Mouse (Mus musculus): ENCODE data around the gene Gm49416.
"Not testable (repeated sequence)": the region's sequence is repeated elsewhere in the genome, so short reads cannot be mapped to it uniquely, and the experiment has no call there.

Gm49416 gene

DNA sequence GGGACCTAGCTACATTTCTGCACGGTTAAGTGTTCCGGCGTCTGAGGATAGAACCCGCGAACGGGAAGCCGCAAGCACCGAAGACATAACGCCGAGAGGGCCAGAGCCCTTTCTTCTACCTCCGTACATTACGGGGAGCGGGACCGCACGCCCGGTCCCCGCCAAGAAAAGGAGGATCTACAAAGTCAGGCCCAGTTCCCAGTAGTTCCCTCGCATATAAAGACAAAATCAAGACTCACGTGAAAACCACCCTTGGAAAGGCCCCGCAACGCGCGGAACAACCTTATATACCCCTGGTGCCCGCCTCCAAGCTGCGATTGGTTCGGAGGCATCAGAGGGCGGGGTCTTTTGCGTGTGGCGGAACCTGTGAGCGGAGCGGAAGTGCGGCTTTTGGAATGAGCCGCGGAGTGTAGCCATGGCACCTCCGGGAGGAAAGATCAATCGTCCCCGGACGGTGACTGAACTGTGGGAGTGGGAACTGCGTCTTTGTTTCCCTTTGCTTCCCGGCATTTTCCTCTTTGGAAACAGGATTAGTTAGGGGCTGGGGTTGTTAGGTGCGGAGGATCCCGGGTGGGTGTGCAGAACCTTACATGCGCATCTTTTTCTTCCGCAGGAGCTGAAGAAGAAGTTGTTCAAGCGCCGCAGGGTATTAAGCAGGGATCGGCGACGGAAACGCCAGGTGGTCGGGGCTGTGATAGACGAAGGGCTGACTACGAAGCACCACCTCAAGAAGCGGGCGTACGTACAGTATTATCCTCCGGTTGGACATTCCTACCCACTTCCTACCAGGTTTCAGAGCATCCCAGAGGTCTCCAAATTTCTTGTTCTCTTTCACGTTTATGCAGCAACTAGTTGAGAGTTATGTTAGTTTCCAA, at the start of gene Gm49416, which contains the start of gene 1810009A15Rik:
TSS of gene Gm49416 (plus strand) at position 416 of the 875 bp plus-strand sequence.
TSS of gene 1810009A15Rik (plus strand) at position 343 of the 875 bp plus-strand sequence.
- DNase-seq, result peak; percentile 92

DNA sequence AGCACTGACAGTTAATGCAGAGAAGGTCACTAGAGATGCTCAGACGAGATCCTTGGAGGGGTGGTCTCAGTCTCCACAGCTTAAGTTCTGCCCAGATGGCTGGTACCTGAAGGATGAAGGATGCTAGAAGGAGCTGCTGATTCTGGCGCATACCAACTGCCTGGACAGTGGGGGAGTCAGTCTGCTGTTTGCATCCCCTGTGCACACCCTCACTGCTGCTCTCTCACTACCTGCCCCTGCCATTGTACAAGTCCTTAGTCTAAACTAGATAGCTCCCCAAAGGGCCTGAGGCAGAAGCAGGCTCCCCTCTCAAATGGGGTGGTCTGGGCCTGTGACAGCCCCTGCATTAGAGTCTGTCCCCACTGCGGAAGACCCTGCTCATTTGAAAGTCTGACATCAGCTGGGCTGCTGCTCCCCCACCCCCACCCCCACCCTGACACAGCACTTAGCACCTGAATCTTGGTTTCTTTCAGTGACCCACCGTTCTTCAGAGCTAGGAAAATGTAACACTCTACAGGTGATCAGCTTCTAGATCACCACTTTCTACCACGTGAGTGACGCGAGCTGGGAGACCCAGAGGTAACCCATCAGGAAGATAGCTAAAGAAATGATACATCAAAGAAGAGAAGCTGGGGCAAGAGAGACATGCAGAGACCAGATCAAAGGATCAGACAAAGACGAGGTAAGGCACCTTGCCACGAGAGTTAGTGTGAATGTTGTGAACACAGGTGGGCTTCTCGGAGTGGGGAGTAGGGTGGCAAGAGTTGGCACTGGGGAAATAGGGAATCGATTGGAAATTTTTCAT, 49.4 kb upstream of the Gm49416 start, which contains the start of gene Gng3:
TSS of gene Gng3 (minus strand) at position 92 of the 805 bp plus-strand sequence.
- peak; percentile 95 for DNase-seq

DNA sequence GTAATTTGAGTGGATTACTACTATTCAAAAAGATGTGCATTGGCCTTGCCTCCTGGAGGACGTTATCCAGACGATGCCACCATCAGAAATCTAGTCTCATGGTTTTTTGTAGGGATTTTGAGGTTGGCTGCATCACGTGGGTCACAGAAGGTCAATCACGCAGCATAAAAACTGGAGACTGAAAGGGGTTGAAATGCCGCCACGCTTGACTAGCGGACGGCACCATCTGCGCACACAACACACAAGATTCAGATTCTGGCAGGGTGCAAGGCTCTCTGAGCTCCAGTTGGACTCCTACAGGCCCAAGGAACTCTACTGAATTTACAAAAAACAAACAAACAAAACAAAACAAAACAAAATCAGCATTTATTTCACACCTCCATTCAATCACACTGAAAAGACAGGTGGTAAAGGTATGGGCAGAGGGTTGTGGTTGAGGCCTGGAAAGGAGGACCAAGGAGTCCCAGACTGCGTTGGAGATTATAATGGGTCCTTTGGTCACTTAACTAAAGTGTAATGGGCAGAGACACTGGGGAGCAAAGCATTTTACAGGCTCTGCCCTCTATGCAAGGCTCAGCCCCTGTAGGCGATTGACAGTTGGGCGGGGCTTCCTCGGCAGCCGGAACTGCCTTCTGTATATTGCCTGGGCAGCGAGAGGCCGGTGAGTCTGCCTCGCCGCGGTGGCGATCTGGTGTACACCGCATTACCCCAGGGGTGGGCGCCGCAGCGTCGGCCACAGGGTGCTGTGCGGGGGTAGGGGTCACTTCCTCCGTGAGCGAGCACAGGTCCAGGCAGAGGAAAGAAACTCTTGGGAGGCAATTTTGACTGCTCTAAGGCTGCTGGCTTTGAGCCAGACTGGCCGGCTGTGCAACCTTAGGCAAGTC, 48.6 kb upstream of the Gm49416 start:
- DNase-seq, result peak; percentile 88

DNA sequence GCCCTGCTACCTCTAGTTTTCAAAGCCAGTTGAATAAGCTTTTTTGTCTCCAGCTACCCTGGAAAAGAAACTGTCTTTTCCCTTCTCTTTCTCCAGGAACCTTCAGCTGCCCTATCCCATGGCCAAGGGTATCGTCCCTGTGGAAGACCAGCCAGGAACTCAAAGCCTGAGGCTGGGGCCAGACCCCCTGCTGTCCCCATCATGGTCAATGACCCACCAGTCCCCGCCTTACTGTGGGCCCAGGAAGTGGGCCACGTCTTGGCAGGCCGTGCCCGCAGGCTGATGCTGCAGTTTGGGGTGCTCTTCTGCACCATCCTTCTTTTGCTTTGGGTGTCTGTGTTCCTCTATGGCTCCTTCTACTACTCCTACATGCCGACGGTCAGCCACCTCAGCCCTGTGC, 47.7 kb upstream of the Gm49416 start:
- DNase-seq, result peak; percentile 66

DNA sequence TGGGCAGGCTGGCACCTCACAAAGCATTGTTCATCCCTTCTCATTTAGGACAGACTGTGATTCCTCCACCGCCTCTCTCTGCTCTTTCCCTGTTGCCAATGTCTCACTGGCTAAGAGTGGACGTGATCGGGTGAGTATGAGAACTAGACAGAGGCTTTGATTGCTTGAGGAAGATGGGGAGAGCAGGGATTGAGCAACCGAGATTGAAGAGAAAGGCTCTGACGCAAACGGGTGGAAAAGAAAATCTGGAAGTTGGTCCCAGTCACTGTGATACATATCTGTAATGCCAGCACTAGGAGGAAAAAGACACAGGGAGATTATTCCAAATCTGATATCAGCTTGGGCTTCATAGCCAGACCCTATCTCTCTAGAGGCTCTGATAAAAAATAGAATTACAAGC, 45.8 kb upstream of the Gm49416 start:
- DNase-seq, result no peak

DNA sequence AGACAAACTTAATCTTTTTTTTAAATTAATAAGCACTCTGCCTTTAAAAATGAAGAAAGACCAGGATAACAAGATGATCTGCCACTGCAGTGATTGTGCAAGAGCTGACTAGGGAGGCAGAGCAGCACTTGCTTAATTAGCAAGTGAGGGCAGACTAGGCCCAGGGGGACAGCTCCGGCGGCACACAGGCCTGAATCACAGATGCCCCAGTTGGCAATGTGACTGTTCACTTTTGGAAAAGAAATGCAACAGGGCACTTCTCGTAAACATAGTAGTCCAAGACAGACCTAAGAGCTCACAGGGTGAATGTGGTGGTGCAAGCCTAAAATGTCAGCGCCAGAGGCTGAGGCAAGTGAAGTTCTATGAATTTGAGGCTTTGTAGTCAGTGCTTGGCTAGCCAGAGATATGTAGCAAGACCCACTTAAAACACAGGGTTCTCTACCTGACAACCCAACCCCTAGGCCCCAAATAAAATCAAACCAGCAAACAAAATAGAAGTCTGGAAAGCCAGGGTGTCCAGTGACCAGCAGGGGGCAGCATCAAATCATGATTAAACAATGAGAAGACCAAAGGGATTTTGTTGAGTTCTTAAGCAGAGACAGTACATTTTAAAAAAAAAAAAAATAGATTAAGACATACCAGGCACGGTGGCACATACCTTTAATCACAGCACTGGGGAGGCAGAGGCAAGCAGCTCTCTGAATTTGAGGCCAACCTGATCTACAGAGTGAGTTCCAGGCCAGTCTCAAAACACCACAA, 44.2 kb upstream of the Gm49416 start:
- DNase-seq, result peak; percentile 54

DNA sequence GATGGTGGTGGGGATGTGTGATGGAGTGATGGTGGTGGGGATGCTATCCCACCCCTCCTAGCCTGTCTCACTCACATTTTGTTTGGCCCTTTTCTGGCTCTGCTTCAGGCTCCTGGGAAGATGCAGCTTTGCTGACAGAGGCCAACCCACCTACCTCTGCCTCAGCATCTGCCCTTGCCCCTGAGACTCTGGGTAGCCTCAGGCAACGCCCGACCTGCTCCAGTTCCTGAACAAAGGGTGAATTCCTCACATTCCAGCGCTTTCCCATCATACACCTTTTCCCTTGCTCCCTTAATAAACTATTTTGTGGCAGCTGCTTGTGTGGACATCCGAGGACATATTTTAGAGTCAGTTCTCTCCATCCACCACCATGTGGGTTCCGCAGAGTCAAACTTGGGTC, 40.4 kb upstream of the Gm49416 start:
- DNase-seq, result no peak

DNA sequence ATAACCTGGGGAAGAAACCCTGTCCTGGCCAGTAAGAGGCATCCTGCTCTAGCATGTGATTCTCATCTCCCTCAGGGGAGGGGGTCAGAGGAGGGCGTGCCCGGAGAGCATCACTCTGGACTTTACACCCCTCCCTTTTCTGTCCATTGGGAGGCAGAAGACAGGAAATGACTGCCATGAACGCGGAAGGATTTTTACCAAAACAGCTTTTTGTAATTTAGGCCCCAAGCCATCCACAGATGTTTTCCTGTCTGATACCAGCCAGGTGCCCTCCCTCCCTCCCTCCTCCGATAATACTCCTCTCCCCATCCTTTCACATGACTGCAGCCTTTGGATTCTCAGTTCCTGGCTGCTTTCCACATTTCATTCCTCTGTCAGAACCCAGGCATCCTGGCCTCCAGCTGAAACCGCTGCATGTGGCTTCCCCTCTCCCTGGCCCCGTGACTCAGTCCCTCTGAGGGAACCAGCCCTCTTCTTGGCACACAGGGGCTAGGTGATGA, 38.3 kb upstream of the Gm49416 start, which contains the start of gene Lrrn4cl:
TSS of gene Lrrn4cl (plus strand) at position 367 of the 500 bp plus-strand sequence.
- no peak for DNase-seq

DNA sequence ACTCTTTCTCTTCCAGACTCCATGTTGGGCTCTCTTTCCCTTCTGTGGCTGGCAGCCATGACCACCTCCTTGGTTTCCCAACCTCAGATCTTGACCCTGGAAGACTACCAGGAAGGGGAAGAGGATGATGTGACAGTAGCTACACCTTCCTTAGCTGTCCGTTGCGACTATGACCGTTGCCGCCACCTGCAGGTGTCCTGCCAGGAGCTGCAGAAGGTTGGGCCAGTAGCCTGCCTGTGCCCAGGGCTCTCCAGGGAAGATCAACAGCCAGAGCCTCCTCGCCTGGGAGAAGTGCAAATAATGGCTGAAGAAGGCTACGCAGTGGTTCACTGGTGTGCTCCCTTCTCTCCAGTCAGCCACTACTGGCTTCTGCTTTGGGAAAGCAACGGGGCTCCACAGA, 37.1 kb upstream of the Gm49416 start:
- DNase-seq, result no peak

DNA sequence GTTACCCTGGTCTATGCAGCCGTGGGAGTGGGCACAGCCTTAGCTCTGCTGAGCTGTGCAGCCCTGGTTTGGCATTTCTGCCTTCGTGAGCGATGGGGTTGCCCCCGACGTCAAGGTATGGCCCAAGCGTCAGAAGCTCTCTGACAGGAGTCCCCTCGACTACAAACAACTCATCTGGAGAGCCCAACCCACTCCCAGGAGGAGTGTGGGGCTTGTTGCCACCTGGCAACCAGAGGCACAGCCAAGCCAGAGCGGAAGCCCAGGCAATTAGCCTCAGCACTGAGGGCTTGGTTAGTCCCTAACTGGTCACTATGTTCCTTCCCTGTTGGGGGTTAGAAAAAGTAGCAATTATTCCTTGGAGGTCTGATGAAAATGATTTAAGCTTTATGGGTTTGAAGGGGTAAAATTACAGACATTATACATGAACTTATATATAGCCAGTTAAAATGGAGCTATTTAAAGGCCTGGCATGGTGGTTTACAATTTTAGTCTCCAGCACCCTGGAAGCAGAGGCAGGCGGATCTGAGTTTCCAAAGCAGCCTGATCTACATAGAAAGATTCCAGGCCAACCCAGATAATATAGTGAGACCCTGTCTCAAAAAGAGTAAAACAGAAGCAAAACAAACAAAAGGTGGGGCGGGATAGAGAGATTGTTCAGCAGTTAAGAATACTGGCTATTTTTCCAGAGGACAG, 36.3 kb upstream of the Gm49416 start:
- no peak for DNase-seq

DNA sequence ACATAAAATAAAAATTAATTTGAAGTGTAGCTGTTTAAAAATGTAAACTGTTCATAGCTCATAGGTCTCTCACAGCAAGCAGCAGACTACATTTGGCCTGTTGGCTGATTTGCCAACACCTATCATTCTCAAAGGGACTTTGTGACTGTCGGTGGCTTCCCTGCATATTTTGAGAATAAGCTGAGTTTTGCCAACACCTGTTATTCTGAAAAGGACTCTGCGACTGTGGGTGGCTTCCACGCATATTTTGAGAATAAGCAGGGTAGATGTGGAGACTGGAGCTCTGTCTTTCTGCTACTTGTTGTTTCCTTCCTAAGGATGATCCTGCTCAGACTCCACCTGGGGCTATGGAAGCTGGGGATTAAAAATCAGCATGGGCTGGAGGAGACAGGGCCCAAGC, 35.6 kb upstream of the Gm49416 start:
- DNase-seq, result no peak

DNA sequence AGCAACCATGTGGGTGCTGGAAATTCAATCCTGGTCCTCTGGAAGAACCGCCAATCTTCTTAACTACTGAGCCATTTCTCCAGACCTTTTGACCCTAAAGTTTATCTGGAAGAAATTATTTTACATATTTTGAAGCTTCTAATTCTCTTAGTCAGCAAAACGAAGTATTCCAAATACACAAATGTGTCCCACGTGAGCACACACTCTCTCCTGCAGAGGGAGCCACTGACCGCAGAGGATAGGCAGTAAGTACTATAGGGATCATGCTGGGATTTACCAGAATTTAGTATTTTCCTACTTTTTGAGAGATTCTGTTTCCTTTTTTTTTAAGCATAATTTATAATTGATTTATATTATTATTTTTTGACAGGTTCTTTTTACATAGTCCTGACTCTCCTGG, 31.0 kb upstream of the Gm49416 start:
- DNase-seq, result no peak

DNA sequence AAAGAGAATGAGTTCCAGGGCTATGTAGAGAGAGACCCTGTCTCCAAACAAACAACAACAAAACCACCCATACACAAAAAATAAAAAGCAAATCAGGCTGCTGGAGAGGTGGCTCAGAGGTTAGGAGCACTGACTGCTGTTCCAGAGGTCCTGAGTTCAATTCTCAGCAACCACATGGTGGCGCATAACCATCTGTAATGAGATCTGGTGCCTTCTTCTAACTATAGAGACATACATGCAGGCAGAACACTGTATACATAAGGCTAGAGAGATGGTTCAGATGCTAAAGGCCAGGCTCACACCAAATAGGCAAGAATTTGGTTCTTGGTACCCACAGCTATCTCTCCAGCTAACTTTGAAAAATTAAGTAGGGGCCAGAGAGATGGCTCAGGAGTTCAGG, 29.7 kb upstream of the Gm49416 start:
- DNase-seq, result no peak

DNA sequence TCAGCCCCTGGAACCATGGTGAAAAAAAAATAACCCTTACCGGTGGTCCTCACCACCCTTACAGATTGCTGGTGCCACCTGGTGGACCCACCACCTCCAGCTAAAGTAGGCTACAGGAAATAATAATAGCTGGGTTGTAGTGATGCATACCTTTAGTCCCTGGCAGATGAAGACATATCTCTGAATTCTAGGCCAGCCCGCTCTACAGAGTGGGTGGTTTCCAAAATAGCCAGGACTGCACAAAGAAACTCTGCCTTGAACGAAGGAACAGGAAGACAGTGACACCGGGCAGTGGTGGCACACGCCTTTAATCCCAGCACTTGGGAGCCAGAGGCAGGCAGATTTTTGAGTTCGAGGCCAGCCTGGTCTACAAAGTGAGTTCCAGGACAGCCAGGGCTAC, 24.5 kb upstream of the Gm49416 start:
- DNase-seq, result no peak

DNA sequence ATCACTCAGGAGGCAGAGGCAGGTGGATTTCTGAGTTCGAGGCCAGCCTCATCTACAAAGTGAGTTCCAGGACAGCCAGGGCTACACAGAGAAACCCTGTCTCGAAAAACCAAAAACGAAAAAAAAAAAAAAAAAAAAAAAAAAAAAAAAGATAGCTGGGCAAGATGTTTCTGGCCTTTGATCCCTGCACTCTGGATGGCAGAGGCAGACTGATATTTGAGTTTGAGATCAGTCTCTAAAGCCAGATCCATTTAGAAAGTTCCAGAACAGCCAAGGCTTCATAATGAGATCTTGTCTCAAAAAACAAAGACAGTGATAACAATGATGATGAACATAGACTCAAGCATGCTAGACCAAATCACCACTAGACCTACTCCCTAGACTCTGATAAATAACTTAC, 18.3 kb upstream of the Gm49416 start:
- DNase-seq, result not testable (repeated sequence)

DNA sequence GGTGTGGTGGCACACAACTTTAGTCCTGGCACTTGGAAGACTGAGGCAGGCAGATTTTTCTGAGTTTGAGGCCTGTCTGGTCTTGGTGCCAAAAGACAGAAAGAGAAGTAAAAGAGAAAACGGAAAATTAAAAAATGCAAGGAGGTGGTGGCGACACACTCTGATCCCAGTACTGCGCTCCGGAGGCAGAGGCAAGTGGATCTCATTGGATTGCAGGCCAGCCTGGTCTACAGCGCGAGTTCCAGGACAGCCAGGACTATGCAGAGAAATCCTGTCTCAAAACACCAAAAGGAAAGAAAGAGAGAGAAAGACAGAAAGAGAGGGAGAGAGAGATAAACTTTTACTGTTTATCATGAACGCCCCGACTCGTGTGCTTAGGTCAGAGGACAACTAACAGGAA, 17.9 kb upstream of the Gm49416 start:
- DNase-seq, result no peak

DNA sequence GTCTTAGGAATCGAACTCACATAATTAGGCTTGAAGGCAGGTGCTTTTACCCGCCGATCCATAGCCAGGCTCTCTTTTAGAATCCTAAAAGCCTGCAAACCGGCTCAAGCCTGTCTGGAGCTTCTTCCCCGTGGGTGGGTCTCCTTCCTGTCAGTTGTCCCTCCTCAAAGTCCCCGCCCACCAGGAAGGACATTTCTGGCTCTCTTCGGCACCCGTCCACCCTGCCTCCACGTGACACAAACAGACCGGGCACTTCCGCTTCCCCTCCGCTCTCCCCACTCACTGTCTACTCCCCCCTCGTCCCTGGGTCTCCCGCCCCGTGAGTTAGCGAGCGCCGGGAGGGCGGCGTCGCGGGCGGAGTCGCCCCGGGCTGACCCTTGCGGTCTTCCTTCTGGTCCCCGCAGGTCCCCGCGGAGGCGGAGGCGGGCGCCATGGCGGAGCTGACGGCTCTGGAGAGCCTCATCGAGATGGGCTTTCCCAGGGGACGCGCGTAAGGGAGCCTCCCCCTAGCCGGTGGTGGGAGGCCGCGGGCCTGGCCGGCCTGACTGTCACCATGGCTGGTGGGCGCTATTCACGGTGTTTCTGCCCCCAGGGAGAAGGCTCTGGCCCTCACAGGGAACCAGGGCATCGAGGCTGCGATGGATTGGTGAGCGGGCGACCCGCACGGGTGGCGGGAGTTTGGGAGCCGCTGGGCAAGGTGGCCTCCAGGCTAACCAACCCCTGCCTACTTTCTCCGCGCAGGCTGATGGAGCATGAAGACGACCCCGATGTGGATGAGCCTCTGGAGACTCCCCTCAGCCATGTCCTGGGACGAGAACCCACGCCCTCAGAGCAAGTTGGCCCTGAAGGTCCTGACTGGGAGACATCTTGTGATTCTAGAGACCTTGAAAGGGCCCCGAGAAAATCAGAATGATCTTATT, 17.2 kb upstream of the Gm49416 start, which contains the start of gene Ubxn1:
TSS of gene Ubxn1 (plus strand) at position 230 of the 920 bp plus-strand sequence.
- DNase-seq, result peak; percentile 97

DNA sequence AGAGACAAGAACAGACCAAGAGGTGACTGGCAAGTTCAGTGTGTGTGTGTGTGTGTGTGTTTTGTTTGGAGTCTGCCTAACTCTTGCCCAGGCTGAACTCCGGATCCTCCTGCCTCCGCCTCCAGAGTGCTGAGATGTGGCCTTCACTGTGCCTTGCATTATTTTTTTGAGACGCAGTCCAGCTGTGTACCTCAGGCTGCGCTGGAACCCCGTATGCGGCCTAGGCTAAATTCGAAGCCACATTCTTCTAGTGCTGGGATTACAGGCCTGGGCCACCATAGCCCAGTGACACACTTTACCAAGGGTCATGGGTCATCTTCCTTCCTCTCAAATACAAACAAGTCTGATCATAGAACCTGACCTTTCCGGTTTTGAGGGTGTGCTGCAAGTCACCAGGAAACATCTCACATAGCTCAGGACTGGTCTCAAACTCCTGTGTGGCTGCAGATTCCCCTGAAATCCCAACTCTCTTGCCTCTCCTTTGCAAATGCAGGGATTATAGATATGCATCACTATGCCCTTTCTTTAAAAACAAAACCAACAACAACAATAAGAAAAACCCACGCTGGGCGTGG, 16.4 kb upstream of the Gm49416 start:
- DNase-seq, result no peak

DNA sequence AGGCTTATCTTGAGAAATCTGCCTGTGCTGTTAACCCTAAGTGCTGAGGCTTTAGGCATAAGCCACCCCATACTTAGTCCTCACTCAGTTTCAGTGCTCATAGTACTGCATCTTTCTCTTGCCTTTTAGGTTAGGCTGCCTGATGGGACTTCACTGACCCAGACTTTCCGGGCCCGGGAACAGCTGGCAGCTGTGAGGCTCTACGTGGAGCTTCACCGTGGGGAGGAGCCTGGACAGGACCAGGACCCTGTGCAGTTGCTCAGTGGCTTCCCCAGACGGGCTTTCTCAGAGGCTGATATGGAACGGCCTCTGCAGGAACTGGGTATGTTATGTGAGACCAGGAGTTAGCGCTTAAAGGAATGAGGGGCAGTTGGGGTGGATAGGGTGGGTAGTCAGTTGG, 13.7 kb upstream of the Gm49416 start:
- no peak for DNase-seq
